Mouse (Mus musculus): ENCODE data around the gene Nme2. TPM values are rescaled to one million over a fixed set of nuclear protein-coding genes. Genes with fewer than 3 reads are reported as not detected.

Gene Nme2
- polyA plus RNA-seq, 1 experiment from 2014 or later, result 166 TPM

- WGBS (ENCODE audit: insufficient replicate concordance), result under 1% methylated on average over 67 of the region's 67 CpGs
- Histone ChIP-seq H3K9me3 (replicated peaks; ENCODE audit: control insufficient read depth, low read length) (no peaks in the 10 kb centered on the region), H3K9ac (ENCODE audit: low read depth, low read length) (peak overlapping the region; percentile 55), H3K4me1 (ENCODE audit: control insufficient read depth, low read depth, low read length) (peaks cover 14% of the 10 kb centered on the region), H3K36me3 (ENCODE audit: control insufficient read depth, insufficient read depth) (peaks cover 6% of the 10 kb centered on the region; the same call in 1 of the 2 replicates), H3K4me3 (ENCODE audit: low read depth, low read length) (peak overlapping the region; percentile 71), H3K4me2 (ENCODE audit: low read depth, low read length) (peak overlapping the region; percentile 84), H3K27me3 (ENCODE audit: control insufficient read depth, insufficient read depth, low read depth, low read length) (no peaks in the 10 kb centered on the region), H3K27ac (ENCODE audit: low read length) (peak overlapping the region; percentile 64)
- peak; percentile 92 for ATAC-seq (ENCODE audit: low read depth)
Measured at GRCm38 (mm10) chr11:93955256-93956150, 556 bp downstream of the Nme2 start.

DNA sequence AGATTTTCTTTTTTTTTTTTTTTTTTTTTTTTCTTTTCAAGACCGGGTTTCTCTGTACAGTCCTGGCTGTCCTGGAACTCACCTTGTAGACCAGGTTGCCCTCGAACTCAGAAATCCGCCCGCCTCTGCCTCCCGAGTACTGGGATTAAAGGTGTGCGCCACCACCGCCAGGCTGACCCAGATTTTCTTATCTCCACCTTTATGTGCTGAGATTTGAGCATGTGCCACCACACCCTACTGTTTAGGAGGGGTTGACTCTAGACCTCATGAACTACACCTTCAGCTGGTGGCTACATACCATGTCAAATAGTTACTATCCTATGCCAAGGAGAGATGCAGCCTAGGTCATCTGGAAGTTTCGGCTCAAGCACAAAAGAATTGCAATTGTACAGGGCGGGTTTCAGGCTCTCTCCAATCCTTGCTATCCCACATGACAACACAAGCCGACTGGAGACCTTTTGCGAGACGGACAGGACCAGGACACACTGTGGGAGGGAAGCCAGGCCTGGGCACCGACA lies 1.3 kb downstream of the Nme2 start:
- ATAC-seq (ENCODE audit: low read depth), result no peak
- Histone ChIP-seq H3K27ac (ENCODE audit: low read length) (peak overlapping the region; percentile 64), H3K4me3 (ENCODE audit: low read depth, low read length) (peak overlapping the region; percentile 71), H3K4me1 (ENCODE audit: control insufficient read depth, low read depth, low read length) (peaks cover 14% of the 10 kb centered on the region), H3K36me3 (ENCODE audit: control insufficient read depth, insufficient read depth) (0 out of 2 replicates have a peak, but pooled peaks cover 2% of the 10 kb centered on the region), H3K27me3 (ENCODE audit: control insufficient read depth, insufficient read depth, low read depth, low read length) (no peaks in the 10 kb centered on the region), H3K9ac (ENCODE audit: low read depth, low read length) (peak overlapping the region; percentile 53), H3K4me2 (ENCODE audit: low read depth, low read length) (peak overlapping the region; percentile 84), H3K9me3 (replicated peaks; ENCODE audit: control insufficient read depth, low read length) (no peaks in the 10 kb centered on the region)
- WGBS (ENCODE audit: insufficient replicate concordance), result 19% methylated on average over 13 of the region's 13 CpGs

- H3K9me3 ChIP-seq (replicated peaks; ENCODE audit: control insufficient read depth, low read length), result no peaks in the 10 kb centered on the region
- no peak overlapping the region for H3K27ac ChIP-seq (ENCODE audit: low read length)
- H3K4me2 ChIP-seq (ENCODE audit: low read depth, low read length), result peak overlapping the region; percentile 21; the same call in 1 of the 2 replicates
- H3K9ac ChIP-seq (ENCODE audit: low read depth, low read length), result no peak overlapping the region
- H3K36me3 ChIP-seq (ENCODE audit: control insufficient read depth, insufficient read depth), result no peaks in the 10 kb centered on the region
- 64% methylated on average over 5 of the region's 5 CpGs for WGBS (ENCODE audit: insufficient replicate concordance)
- no peaks in the 10 kb centered on the region for H3K27me3 ChIP-seq (ENCODE audit: control insufficient read depth, insufficient read depth, low read depth, low read length)
- peak; percentile 62 for ATAC-seq (ENCODE audit: low read depth)
- no peak overlapping the region for H3K4me3 ChIP-seq (ENCODE audit: low read depth, low read length)
- H3K4me1 ChIP-seq (ENCODE audit: control insufficient read depth, low read depth, low read length), result peaks cover 14% of the 10 kb centered on the region
Measured at GRCm38 (mm10) chr11:93952376-93952775, 3.7 kb downstream of the Nme2 start.

DNA sequence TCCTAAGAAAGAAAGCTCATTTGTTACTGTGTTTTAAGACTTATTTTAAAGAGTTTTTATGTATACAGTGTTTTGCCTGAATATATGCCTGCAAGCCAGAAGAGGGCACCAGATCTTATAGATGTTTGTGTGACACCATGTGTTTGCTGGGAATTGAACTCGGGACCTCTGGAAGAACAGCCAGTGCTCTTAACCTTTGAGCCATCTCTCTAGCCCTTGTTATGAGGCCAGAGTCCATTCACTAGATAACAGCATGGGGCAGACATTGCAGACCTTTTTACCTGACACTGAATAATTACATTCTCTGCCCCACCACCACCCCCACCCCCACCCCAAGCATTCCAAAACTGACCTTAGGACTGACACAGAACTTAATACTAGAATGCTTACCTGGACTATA lies 6.0 kb downstream of the Nme2 start:
- no peak overlapping the region for H3K4me3 ChIP-seq (ENCODE audit: low read depth, low read length)
- H3K9me3 ChIP-seq (replicated peaks; ENCODE audit: control insufficient read depth, low read length), result no peaks in the 10 kb centered on the region
- H3K36me3 ChIP-seq (ENCODE audit: control insufficient read depth, insufficient read depth), result no peaks in the 10 kb centered on the region
- no peak overlapping the region for H3K27ac ChIP-seq (ENCODE audit: low read length)
- 70% methylated on average over 1 of the region's 1 CpGs for WGBS (ENCODE audit: insufficient replicate concordance)
- 0 out of 2 replicates have a peak, but pooled peaks have one; percentile 6 for ATAC-seq (ENCODE audit: low read depth)
- H3K9ac ChIP-seq (ENCODE audit: low read depth, low read length), result no peak overlapping the region
- no peak overlapping the region for H3K4me2 ChIP-seq (ENCODE audit: low read depth, low read length)
- peaks cover 4% of the 10 kb centered on the region; the same call in 1 of the 2 replicates for H3K4me1 ChIP-seq (ENCODE audit: control insufficient read depth, low read depth, low read length)
- H3K27me3 ChIP-seq (ENCODE audit: control insufficient read depth, insufficient read depth, low read depth, low read length), result no peaks in the 10 kb centered on the region

GRCm38 (mm10) chr11:93948887-93949567 lies 7.0 kb downstream of the Nme2 start:
- Histone ChIP-seq H3K9me3 (replicated peaks; ENCODE audit: control insufficient read depth, low read length) (no peaks in the 10 kb centered on the region), H3K27ac (ENCODE audit: low read length) (no peak overlapping the region), H3K36me3 (ENCODE audit: control insufficient read depth, insufficient read depth) (no peaks in the 10 kb centered on the region), H3K4me2 (ENCODE audit: low read depth, low read length) (no peak overlapping the region), H3K4me3 (ENCODE audit: low read depth, low read length) (no peak overlapping the region), H3K4me1 (ENCODE audit: control insufficient read depth, low read depth, low read length) (peaks cover 2% of the 10 kb centered on the region; the same call in 1 of the 2 replicates), H3K9ac (ENCODE audit: low read depth, low read length) (no peak overlapping the region), H3K27me3 (ENCODE audit: control insufficient read depth, insufficient read depth, low read depth, low read length) (no peaks in the 10 kb centered on the region)
- ATAC-seq (ENCODE audit: low read depth), result no peak
- WGBS (ENCODE audit: insufficient replicate concordance), result 73% methylated on average over 9 of the region's 9 CpGs

GRCm38 (mm10) chr11:93944986-93945385 lies 11.1 kb downstream of the Nme2 start:
- ATAC-seq (ENCODE audit: low read depth), result no peak
- WGBS (ENCODE audit: insufficient replicate concordance), result 72% methylated on average over 3 of the region's 3 CpGs

DNA sequence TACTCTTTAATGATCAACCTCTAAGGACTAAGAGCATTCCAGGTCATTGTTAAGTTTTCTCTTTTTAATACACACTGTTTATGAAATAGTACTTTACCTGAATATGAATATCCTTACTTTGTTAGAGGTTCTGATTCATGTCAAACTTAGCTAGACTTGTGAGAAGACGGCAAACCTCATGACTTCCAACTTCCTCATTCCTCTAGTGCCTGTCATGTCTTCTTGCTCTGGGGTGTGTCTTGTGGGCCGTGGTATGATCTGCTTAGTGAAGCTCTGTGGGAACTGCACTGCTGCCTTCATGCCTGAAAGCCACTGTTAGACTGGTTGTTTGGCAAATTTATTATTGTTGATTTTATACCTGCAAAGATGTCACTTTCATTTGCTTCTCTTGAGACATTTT lies 15.2 kb downstream of the Nme2 start:
- Histone ChIP-seq H3K4me2 (ENCODE audit: low read depth, low read length) (no peak overlapping the region), H3K27ac (ENCODE audit: low read length) (no peak overlapping the region), H3K27me3 (ENCODE audit: control insufficient read depth, insufficient read depth, low read depth, low read length) (no peaks in the 10 kb centered on the region), H3K9me3 (replicated peaks; ENCODE audit: control insufficient read depth, low read length) (no peaks in the 10 kb centered on the region), H3K4me3 (ENCODE audit: low read depth, low read length) (no peak overlapping the region), H3K36me3 (ENCODE audit: control insufficient read depth, insufficient read depth) (peaks cover 3% of the 10 kb centered on the region; the same call in 1 of the 2 replicates), H3K9ac (ENCODE audit: low read depth, low read length) (no peak overlapping the region), H3K4me1 (ENCODE audit: control insufficient read depth, low read depth, low read length) (no peaks in the 10 kb centered on the region)
- WGBS (ENCODE audit: insufficient replicate concordance), result 21% methylated on average over 2 of the region's 2 CpGs
- no peak for ATAC-seq (ENCODE audit: low read depth)

More at GRCm38 (mm10) chr11:93944986-93945385, 11.1 kb downstream of the Nme2 start:
- Histone ChIP-seq H3K36me3 (ENCODE audit: control insufficient read depth, insufficient read depth) (no peaks in the 10 kb centered on the region), H3K4me3 (ENCODE audit: low read depth, low read length) (no peak overlapping the region), H3K27ac (ENCODE audit: low read length) (no peak overlapping the region), H3K9me3 (replicated peaks; ENCODE audit: control insufficient read depth, low read length) (no peaks in the 10 kb centered on the region), H3K4me1 (ENCODE audit: control insufficient read depth, low read depth, low read length) (no peaks in the 10 kb centered on the region), H3K27me3 (ENCODE audit: control insufficient read depth, insufficient read depth, low read depth, low read length) (no peaks in the 10 kb centered on the region), H3K4me2 (ENCODE audit: low read depth, low read length) (no peak overlapping the region), H3K9ac (ENCODE audit: low read depth, low read length) (no peak overlapping the region)

DNA sequence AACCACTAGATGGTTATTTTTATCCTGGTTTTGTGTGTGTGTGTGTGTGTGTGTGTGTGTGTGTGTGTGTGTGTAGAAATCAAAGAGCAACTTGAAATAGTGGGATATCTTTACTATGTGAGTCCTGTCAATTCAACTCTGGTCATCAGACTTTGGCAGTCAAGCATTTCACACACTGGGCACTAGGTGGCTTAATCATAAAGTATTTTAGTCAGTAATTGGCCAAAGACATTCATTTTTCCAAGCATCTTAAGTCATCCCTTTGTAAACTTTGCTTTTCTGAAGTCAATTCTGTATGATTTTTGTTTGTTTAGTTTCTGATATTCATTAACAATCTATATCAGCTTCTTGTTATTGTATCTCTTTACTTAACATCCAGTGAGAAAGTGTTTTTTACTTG lies 27.0 kb downstream of the Nme2 start:
- Histone ChIP-seq H3K9ac (ENCODE audit: low read depth, low read length) (no peak overlapping the region), H3K9me3 (replicated peaks; ENCODE audit: control insufficient read depth, low read length) (no peaks in the 10 kb centered on the region), H3K4me3 (ENCODE audit: low read depth, low read length) (no peak overlapping the region), H3K4me2 (ENCODE audit: low read depth, low read length) (no peak overlapping the region), H3K27ac (ENCODE audit: low read length) (no peak overlapping the region), H3K36me3 (ENCODE audit: control insufficient read depth, insufficient read depth) (peaks cover 13% of the 10 kb centered on the region), H3K4me1 (ENCODE audit: control insufficient read depth, low read depth, low read length) (no peaks in the 10 kb centered on the region), H3K27me3 (ENCODE audit: control insufficient read depth, insufficient read depth, low read depth, low read length) (no peaks in the 10 kb centered on the region)
- no peak for ATAC-seq (ENCODE audit: low read depth)
